Mouse (Mus musculus) ovary, postnatal 36 days (tissue): Measurements from ENCODE around the gene A3galt2.
A peak's percentile ranks its signal among the peaks of the same experiment; 100 is the strongest.

ENCODE experiments used
- DNase-seq: peaks from one replicate; pipeline ENCODE4 v3.0.0; 2022; ENCODE audit warnings: low spot score, mixed read lengths

A3galt2 gene

GRCm38 (mm10) chr4:128728431-128728851 lies 26.7 kb upstream of the A3galt2 start:
- no peak for DNase-seq

GRCm38 (mm10) chr4:128729033-128729708 lies 26.0 kb upstream of the A3galt2 start:
- DNase-seq: no peak

- DNase-seq: no peak
These were observed 25.5 kb upstream of the A3galt2 start for GRCm38 (mm10) chr4:128729709-128730037.

GRCm38 (mm10) chr4:128730271-128730670 lies 24.9 kb upstream of the A3galt2 start:
- no peak for DNase-seq

DNA sequence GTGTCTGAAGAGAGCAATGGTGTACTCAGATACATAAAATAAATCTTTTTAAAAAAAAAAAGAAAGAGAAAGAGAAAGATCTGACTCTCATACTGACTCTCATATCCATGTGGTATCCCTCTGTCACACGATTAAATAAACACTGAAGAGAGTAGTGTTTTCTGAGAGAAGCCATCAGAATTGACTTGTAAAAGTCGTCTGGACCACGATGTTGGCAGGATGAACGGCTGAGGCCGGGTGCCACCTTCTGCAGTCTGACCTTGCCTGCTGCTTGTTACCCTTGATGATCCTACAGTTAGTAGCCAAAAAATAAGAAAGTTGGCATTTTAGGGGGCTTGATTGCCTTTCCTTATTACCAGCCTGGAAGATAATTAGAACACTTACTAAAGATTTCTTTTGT lies 22.4 kb upstream of the A3galt2 start:
- no peak for DNase-seq

DNA sequence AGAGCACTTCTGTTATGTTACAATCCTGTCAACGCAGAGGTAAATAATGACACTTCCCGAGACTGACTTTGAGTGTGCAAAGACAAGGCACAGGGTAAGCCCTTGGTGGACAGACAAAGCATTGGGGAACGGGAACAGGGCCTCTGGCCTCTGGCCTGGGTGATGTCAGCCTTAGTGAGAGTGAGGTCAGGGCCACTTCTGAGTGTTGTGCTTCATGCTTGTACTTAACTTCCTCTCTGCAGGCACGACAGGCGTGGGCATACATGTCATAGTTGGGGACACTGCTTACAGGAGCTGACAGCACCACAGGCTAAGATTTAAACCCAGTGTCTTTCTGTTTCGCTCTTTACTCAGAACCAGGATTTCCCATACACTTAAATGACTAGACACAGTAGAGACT lies 21.7 kb upstream of the A3galt2 start:
- DNase-seq: no peak

DNA sequence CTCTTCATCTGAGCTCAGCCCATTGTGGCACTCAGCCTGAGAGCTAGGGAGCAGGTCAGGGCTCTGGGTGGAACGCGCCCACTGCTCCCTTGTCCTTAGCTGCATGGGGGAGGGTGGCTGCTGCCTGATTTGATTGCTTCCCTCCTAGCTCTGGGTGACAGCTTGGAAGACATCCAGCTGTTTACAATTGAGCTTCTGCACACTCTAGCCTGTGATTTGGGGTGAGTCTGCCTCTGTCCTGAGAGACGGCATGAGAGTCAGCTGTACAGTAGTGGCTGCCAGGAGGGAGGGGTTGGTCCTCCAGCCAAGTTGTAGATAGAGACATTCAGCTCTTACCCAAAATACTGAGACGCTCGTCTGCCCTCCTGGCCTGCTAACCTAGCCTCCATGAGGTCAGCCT lies 20.9 kb upstream of the A3galt2 start:
- DNase-seq: peak; percentile 53

GRCm38 (mm10) chr4:128734721-128735671 lies 20.2 kb upstream of the A3galt2 start:
- no peak for DNase-seq

- no peak for DNase-seq
These were observed 18.0 kb upstream of the A3galt2 start for GRCm38 (mm10) chr4:128737137-128737589.

DNA sequence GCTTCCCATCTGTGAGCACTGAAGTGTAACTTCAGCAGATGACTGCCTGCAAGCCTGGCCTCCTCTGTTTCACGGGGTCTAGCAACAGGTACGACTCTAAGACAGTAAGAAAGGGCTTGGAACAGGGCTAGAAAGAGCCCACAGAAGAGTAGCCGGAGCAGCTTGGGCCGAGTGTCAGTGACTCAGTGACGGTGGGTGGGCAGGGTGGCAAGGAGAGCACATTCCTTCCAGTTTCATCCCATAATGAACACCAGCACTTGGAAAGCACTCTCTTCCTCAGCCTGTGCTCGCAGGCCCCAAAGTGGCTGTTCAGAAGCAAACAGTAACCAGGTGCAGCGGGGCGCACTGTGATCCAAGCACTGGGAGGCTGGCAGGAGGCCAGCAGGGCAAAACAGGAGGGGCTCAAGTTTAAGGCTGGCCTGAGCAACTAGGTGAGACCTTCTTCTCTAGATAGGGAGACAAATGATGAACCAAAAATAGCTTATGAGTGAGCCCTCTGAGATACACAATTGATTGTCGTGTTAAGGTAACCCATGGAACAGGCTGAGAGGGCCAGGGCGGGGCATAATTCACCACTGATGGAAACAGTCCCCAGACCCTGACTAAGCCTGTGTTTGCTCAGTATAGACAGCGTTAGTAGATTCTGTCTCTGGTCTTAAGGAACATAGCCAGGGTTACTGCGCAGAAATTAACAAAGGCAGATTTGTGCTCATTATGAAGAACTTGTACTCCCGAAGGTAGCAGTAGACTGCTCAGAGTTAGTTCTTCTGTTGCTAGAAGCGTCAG lies 17.1 kb upstream of the A3galt2 start:
- DNase-seq: no peak

DNA sequence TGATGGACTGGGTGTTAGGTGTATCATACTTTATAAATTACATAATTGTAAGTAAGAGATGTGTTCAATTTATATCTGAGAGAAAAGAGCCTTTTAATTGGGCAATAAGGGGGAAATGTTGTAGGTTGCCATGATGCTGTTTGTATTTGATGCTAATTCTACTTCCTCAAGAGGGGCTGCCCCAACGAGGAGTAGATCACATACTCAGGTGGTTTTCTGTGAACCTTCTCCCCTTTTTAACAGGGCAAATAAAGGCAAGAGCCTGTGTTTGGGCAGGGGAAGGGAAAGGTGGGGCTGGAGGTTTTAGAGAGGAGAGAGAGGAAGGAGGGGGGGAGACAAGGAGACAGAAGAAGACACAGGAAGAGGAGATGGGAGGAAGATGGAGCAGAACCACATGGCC lies 14.3 kb upstream of the A3galt2 start:
- DNase-seq: no peak

DNA sequence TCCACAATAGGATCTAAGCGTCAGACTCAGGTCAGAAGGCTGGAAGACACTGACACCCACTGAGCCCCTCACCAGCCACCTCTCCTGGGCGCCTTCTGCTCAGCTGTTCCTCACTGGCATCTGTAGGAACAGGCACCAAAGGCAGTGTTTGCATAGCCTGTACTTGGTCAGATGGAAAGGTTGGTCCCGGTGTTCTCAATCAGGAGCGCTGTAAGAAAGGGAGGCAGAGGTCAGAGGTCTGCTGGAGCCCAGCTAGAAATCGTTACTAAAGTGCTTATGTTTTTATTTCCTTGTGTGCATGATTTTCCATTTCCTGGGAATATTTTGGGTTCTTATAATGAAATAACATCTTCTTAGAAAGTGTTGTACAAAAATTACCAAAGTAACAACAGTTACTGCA lies 13.3 kb upstream of the A3galt2 start:
- no peak for DNase-seq

- no peak for DNase-seq
These were observed 12.7 kb upstream of the A3galt2 start for GRCm38 (mm10) chr4:128742379-128742970.

DNA sequence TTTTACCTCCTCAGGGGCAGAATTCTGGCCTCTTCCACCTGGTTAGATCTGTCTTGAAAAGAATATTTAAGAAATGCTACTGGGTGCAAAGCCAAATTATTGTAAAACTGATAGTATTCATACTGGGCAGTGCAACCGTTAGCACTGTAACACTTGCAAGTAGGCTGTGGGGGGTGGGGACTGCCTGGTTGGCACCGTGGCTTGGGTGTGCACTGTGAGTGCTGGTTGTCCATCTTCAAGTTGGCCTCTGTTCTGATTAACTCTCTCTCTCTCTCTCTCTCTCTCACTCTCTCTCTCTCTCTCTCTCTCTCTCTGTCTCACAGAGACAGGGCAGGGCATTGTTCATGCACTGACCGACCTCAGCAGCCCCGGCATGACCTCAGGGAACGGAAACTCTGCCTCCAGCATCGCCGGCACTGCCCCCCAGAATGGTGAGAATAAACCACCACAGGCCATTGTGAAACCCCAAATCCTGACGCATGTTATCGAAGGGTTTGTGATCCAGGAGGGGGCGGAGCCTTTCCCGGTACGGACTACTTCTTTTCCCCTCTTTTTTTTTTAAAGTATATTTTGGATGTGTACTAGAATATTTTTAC lies 12.0 kb upstream of the A3galt2 start:
- DNase-seq: no peak

- no peak for DNase-seq
These were observed 10.0 kb upstream of the A3galt2 start for GRCm38 (mm10) chr4:128745160-128745559.

DNA sequence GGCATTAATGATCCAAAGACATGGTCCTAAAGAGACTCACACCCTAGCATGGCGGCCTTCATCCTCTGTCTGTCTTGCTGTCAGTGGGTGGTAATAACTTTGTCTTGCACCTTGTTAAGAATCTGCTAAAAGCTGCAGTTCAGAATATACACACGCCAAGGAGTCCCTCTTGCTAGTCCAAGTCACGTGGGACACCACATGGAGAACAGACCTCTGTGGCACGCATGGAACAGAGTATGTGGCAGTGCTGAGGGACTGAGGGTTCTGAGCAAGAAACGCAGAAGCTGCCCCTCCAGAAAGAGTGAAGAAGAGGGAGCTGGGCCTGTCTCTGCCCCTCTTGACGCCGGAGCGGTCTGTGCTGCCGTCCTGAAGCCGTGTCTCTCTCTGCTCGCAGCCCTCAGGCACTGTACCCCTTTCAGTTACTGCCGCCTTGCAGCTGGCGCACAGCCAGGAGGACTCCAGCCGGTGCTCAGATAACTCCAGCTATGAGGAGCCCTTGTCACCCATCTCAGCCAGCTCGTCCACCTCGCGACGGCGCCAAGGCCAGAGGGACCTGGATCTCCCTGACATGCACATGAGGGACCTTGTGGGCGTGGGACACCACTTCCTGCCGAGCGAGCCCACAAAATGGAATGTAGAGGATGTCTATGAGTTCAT lies 7.4 kb upstream of the A3galt2 start:
- DNase-seq: peak; percentile 64

- no peak for DNase-seq
These were observed 6.9 kb upstream of the A3galt2 start for GRCm38 (mm10) chr4:128748309-128748708.

GRCm38 (mm10) chr4:128751006-128751405 lies 4.2 kb upstream of the A3galt2 start:
- DNase-seq: no peak

GRCm38 (mm10) chr4:128752031-128752757 lies 3.0 kb upstream of the A3galt2 start:
- no peak for DNase-seq

- DNase-seq: no peak
These were observed 1.6 kb upstream of the A3galt2 start for GRCm38 (mm10) chr4:128753571-128753970.
